Mouse (Mus musculus): ENCODE data around the gene B3galt2. TPM values are rescaled to one million over a fixed set of nuclear protein-coding genes. Genes with fewer than 3 reads are reported as not detected.
A peak's percentile ranks its signal among the peaks of the same experiment; 100 is the strongest.

Gene B3galt2
- polyA plus RNA-seq, 1 experiment from 2014 or later: 0.77 TPM

DNA sequence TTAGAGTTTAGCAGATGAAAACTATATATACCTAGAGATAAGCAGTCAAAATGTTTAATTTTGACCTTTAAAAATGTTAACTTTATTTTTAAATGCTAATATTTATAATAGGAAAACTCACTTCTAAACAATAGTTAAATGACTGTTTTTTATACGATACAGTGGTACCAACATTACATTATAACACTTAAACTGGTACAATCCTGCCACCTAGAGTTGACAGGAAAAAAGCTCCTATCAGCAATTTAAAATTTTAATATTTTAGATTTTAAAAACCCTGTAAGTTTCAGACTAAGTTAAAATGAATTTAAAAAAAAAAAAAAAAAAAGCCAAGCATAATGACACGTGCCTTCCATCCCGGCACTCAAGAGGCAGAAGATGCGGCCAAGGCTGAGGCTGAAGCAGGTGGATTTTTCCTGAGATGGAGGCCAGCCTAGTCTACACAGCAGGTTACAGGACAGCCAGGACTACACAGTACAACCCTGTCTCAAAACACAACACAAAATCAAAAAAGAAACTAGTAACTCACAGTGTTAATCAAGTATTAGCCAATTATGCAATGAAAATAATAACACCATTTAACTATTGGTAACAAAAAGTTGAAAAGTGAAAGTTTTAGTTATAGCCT lies 35.4 kb downstream of the B3galt2 start:
- peaks cover 25% of the 10 kb centered on the region for H3K36me3 ChIP-seq (ENCODE audit: control insufficient read depth, insufficient read depth, low read length)
- H3K27ac ChIP-seq (ENCODE audit: low read length): no peak overlapping the region
- 91% methylated on average over 4 of the region's 4 CpGs for WGBS
- no peak overlapping the region for H3K4me3 ChIP-seq (ENCODE audit: low read depth, low read length)
- no peak overlapping the region for H3K9ac ChIP-seq (replicated peaks; ENCODE audit: low read depth, low read length)
- no peaks in the 10 kb centered on the region for H3K27me3 ChIP-seq (ENCODE audit: control insufficient read depth, insufficient read depth, low read length)
- no peaks in the 10 kb centered on the region for H3K9me3 ChIP-seq (ENCODE audit: control insufficient read depth, low read depth, low read length)
- no peaks in the 10 kb centered on the region for H3K4me1 ChIP-seq (ENCODE audit: control insufficient read depth, insufficient read depth, low read length)
- no peak for ATAC-seq (ENCODE audit: insufficient number of reproducible peaks, insufficient read depth, low FRiP score, low read depth)
- no peak overlapping the region for H3K4me2 ChIP-seq (replicated peaks; ENCODE audit: low read depth, low read length)

DNA sequence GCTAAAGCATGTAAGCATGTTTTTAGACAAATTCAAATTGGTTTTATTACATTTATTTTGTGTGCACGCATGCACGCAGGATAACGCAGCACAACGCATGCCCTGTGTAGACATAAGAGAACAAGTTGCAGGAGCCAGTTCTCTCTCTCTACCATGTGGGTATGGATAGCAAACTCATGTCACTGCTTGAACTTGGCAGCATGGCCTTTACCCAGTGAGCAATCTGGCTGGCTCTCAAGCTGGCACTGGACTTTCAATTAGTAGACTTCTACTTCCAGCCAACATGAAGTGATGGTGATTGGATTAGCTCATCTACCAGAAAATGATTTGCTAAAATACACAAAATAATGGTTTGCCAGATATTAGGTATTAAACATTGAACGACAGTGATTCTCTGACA lies 40.6 kb downstream of the B3galt2 start:
- Histone ChIP-seq H3K27ac (ENCODE audit: low read length) (no peak overlapping the region), H3K4me1 (ENCODE audit: control insufficient read depth, insufficient read depth, low read length) (no peaks in the 10 kb centered on the region), H3K36me3 (ENCODE audit: control insufficient read depth, insufficient read depth, low read length) (peaks cover 36% of the 10 kb centered on the region), H3K4me2 (replicated peaks; ENCODE audit: low read depth, low read length) (no peak overlapping the region), H3K9me3 (ENCODE audit: control insufficient read depth, low read depth, low read length) (no peaks in the 10 kb centered on the region), H3K27me3 (ENCODE audit: control insufficient read depth, insufficient read depth, low read length) (no peaks in the 10 kb centered on the region), H3K4me3 (ENCODE audit: low read depth, low read length) (no peak overlapping the region), H3K9ac (replicated peaks; ENCODE audit: low read depth, low read length) (no peak overlapping the region)
- no peak for ATAC-seq (ENCODE audit: insufficient number of reproducible peaks, insufficient read depth, low FRiP score, low read depth)
- WGBS: 96% methylated on average over 5 of the region's 5 CpGs

DNA sequence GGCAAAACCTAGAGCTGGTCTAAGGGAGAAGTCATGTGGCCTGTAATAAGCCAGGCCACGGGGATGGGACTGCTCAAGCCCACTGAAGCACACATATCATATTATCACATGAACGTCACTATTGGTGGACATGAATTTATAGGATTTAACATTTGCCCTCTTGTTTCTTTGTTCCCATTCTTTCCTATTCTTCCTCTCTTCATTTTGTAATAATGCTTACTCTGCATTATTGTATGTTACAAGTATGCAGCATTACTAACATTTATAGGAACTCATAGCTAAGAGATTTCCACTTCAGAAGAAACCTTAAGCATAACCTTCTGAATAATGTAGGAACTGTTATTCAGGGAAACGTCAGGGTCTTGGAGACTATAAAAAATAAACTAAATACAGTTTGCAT lies 44.4 kb downstream of the B3galt2 start:
- H3K4me2 ChIP-seq (replicated peaks; ENCODE audit: low read depth, low read length): no peak overlapping the region
- no peak for ATAC-seq (ENCODE audit: insufficient number of reproducible peaks, insufficient read depth, low FRiP score, low read depth)
- no peaks in the 10 kb centered on the region for H3K9me3 ChIP-seq (ENCODE audit: control insufficient read depth, low read depth, low read length)
- 81% methylated on average over 3 of the region's 3 CpGs for WGBS
- no peak overlapping the region for H3K9ac ChIP-seq (replicated peaks; ENCODE audit: low read depth, low read length)
- no peak overlapping the region for H3K27ac ChIP-seq (ENCODE audit: low read length)
- H3K36me3 ChIP-seq (ENCODE audit: control insufficient read depth, insufficient read depth, low read length): peaks cover 41% of the 10 kb centered on the region
- no peak overlapping the region for H3K4me3 ChIP-seq (ENCODE audit: low read depth, low read length)
- no peaks in the 10 kb centered on the region for H3K27me3 ChIP-seq (ENCODE audit: control insufficient read depth, insufficient read depth, low read length)
- H3K4me1 ChIP-seq (ENCODE audit: control insufficient read depth, insufficient read depth, low read length): no peaks in the 10 kb centered on the region

DNA sequence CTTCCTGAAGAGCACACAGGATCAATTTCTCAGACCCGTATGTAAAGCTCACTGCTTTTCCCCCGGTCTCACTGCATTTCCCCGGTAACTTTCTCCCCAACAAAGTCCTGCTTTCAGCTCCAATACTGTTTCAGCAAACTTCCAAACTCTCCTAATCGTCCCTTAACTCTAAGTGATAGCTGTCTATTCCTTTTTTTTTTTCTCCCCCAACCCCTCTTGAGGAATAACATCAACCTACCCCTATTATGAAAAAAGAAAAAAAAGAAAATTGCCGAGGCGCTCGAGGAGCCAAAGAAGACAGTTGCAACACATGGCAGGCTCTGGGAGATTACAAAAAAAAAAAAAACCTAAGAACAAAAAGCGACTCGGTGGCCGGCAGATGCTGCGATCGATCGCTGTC lies 61.3 kb downstream of the B3galt2 start:
- under 1% methylated on average over 13 of the region's 13 CpGs for WGBS
- Histone ChIP-seq H3K4me2 (replicated peaks; ENCODE audit: low read depth, low read length) (peak overlapping the region; percentile 88), H3K4me3 (ENCODE audit: low read depth, low read length) (peak overlapping the region; percentile 85), H3K9ac (replicated peaks; ENCODE audit: low read depth, low read length) (peak overlapping the region; percentile 85), H3K27me3 (ENCODE audit: control insufficient read depth, insufficient read depth, low read length) (no peaks in the 10 kb centered on the region), H3K4me1 (ENCODE audit: control insufficient read depth, insufficient read depth, low read length) (0 out of 2 replicates have a peak, but pooled peaks cover 2% of the 10 kb centered on the region), H3K9me3 (ENCODE audit: control insufficient read depth, low read depth, low read length) (no peaks in the 10 kb centered on the region), H3K27ac (ENCODE audit: low read length) (peak overlapping the region; percentile 85; the same call in 1 of the 2 replicates), H3K36me3 (ENCODE audit: control insufficient read depth, insufficient read depth, low read length) (peaks cover 10% of the 10 kb centered on the region; the same call in 1 of the 2 replicates)
- ATAC-seq (ENCODE audit: insufficient number of reproducible peaks, insufficient read depth, low FRiP score, low read depth): no peak

DNA sequence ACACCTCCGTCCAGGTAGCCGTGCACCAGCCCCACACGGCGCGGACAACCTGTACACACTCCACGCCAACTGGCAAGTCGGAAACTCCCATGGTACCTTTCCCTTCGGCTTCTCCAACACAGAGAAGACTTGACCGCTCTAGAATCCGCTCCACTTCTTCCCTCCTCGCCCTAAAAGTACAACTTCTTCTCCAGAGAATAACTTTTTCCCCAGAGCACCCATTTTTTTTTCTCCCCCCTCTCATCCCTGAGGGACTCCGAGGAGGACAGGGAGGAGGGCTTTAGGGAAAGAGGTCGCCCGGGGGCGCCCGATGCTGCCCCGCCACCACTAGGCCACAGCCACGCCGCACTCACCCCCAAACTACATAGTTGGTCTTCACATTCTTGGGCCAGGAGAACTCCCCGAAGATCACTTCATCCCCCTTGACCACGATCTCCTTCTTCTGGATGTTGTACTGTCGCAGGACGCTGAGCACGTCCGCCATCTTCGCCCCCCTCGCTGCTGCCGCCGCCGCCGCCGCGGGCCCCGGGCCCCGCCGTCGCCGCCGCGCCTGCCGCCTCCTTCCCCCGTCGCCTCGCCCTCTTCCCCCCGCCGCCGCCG lies 61.8 kb downstream of the B3galt2 start:
- ATAC-seq (ENCODE audit: insufficient number of reproducible peaks, insufficient read depth, low FRiP score, low read depth): peak; percentile 73
- WGBS: 0% methylated on average over 37 of the region's 48 CpGs
- Histone ChIP-seq H3K9ac (replicated peaks; ENCODE audit: low read depth, low read length) (peak overlapping the region; percentile 85), H3K36me3 (ENCODE audit: control insufficient read depth, insufficient read depth, low read length) (peaks cover 7% of the 10 kb centered on the region; the same call in 1 of the 2 replicates), H3K4me3 (ENCODE audit: low read depth, low read length) (peak overlapping the region; percentile 85), H3K9me3 (ENCODE audit: control insufficient read depth, low read depth, low read length) (no peaks in the 10 kb centered on the region), H3K4me2 (replicated peaks; ENCODE audit: low read depth, low read length) (peak overlapping the region; percentile 88), H3K27me3 (ENCODE audit: control insufficient read depth, insufficient read depth, low read length) (no peaks in the 10 kb centered on the region), H3K4me1 (ENCODE audit: control insufficient read depth, insufficient read depth, low read length) (0 out of 2 replicates have a peak, but pooled peaks cover 2% of the 10 kb centered on the region), H3K27ac (ENCODE audit: low read length) (peak overlapping the region; percentile 85)

DNA sequence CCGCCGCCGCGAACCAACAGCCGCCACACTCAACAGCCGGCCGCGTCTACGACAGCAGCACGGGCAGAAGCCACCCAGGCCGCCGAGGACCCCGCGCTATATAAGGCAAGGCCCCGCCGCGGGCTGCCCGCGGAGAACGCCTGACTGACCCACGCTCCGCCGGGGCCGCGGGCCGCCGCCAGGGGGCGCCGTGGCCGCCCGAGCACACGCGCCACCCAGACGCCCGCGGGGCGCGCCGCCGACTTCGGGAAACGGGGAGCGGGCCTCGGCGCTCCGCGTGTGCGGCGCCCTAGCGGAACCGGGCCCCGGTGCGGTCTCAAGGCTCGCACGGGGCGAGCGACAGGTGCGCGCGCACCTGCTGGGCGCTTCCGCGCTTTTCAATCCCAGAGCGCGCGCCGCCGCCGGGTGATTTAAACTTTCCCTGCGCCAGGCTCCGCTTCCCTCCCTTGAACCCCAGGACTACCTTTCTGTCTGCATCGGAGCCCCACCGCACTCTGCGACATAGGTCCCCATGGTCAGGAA lies 62.3 kb downstream of the B3galt2 start, which contains the start of gene Cdc73:
TSS of gene Cdc73 (minus strand) at position 153 of the 522 bp plus-strand sequence.
- Histone ChIP-seq H3K9ac (replicated peaks; ENCODE audit: low read depth, low read length) (peak within 1 kb of the TSS; percentile 85), H3K9me3 (ENCODE audit: control insufficient read depth, low read depth, low read length) (no peaks in the 10 kb centered on the region), H3K27me3 (ENCODE audit: control insufficient read depth, insufficient read depth, low read length) (no peaks in the 10 kb centered on the region), H3K4me1 (ENCODE audit: control insufficient read depth, insufficient read depth, low read length) (0 out of 2 replicates have a peak, but pooled peaks cover 2% of the 10 kb centered on the region), H3K4me2 (replicated peaks; ENCODE audit: low read depth, low read length) (peak within 1 kb of the TSS; percentile 88), H3K27ac (ENCODE audit: low read length) (peak within 1 kb of the TSS; percentile 85), H3K4me3 (ENCODE audit: low read depth, low read length) (peak within 1 kb of the TSS; percentile 85), H3K36me3 (ENCODE audit: control insufficient read depth, insufficient read depth, low read length) (peaks cover 6% of the 10 kb centered on the region; the same call in 1 of the 2 replicates)
- ATAC-seq (ENCODE audit: insufficient number of reproducible peaks, insufficient read depth, low FRiP score, low read depth): peak; percentile 99
- WGBS: under 1% methylated on average over 67 of the region's 74 CpGs

Other genes starting within 250 kb of the B3galt2 start
- 20.3 and 23.9 TPM in 2 replicates for gene Cdc73, start 62.2 kb downstream of the B3galt2 start, polyA plus RNA-seq (2014; fragmentation: Nextera tagmentation; extraction: Ambion mirVana)
- 73.2 and 77.6 TPM in 2 replicates for gene Glrx2, start 75.7 kb downstream of the B3galt2 start, polyA plus RNA-seq (2014; fragmentation: Nextera tagmentation; extraction: Ambion mirVana)
- 20.8 and 20.9 TPM in 2 replicates for gene Trove2, start 136.4 kb downstream of the B3galt2 start, polyA plus RNA-seq (2014; fragmentation: Nextera tagmentation; extraction: Ambion mirVana)
- gene Uchl5, start 136.6 kb downstream of the B3galt2 start, polyA plus RNA-seq (2014; fragmentation: Nextera tagmentation; extraction: Ambion mirVana): 64.6 and 71.4 TPM in 2 replicates

Measured in stomach, embryonic 14.5 days (tissue).